Mouse (Mus musculus): ENCODE data around the gene Mknk2. TPM values are rescaled to one million over a fixed set of nuclear protein-coding genes. Genes with fewer than 3 reads are reported as not detected.

Gene Mknk2
- polyA plus RNA-seq, 1 experiment: 59.3 TPM

DNA sequence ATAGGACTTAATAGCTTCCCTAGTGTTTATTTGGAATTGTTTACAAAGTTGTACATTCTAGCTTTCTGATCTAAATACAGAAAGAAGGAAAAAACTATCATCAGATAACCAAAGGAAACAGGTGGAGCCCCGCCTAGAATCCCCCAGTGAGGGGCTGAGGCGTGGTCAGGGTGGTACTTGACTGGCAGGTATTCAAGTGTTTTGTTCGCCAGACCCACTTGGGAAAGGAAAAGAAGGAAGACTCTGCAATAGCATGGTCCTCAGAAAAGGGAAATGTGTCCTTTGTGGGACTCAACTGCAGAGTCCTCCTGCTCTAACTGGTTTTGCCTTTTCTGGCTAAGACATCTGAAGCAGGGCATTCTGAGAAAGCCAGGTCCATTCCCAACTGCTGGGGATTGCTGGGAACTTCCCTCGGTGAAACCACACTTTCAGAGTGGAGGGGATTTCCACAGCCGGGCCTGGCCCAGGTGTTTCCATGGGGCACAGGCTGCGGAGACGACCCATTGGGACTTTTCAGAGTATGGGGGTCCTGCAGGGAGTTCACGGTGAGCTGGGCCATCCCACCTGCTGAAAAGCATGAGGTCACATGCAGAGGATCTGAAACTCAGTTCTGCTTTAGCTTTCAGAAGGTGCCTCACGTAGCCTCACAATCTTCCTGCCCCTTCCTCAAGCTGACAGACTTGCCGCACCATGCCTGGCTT is 18.0 kb upstream of the Mknk2 start:
- TF ChIP-seq POLR2A (IDR thresholded peaks at IDR 0.05; ENCODE audit: borderline replicate concordance, insufficient read depth, low read length): no peak
- TF ChIP-seq CTCF (IDR thresholded peaks at IDR 0.05; ENCODE audit: borderline replicate concordance, insufficient read depth, low read depth, low read length): no peak
- WGBS: 79% methylated on average over 10 of the region's 10 CpGs
- no peak overlapping the region for H3K4me3 ChIP-seq (replicated peaks; ENCODE audit: insufficient read depth, low read depth, low read length)
- no peak overlapping the region for H3K27ac ChIP-seq (ENCODE audit: insufficient read depth, low read length)
- H3K4me1 ChIP-seq (ENCODE audit: control insufficient read depth, insufficient read depth, low read length): peaks cover 11% of the 10 kb centered on the region; the same call in 1 of the 2 replicates
- DNase-seq: no peak
- H3K27me3 ChIP-seq (ENCODE audit: control insufficient read depth, insufficient read depth, low read length): no peaks in the 10 kb centered on the region

DNA sequence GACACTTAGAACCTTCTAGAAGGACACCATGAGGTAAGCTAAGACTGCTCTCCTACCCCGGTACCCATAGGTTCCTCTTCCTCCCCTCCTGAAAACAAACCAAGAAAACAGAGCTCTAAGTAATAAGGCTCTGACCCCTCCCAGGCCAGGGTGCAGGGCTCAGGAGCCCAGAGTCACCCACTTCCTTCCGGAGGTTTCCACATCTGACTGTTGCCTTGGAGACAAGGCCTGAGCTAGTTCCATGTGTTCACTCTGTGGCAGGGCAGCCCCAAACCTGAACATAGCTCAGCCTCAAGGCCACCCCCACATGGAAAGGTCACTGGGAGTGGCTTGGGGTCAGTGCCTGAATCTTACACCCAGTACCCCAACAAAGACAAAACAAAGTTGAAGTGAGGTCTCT is 17.3 kb upstream of the Mknk2 start:
- WGBS: 77% methylated on average over 2 of the region's 2 CpGs
- H3K4me1 ChIP-seq (ENCODE audit: control insufficient read depth, insufficient read depth, low read length): peaks cover 11% of the 10 kb centered on the region; the same call in 1 of the 2 replicates
- H3K27ac ChIP-seq (ENCODE audit: insufficient read depth, low read length): no peak overlapping the region
- H3K4me3 ChIP-seq (replicated peaks; ENCODE audit: insufficient read depth, low read depth, low read length): no peak overlapping the region
- no peaks in the 10 kb centered on the region for H3K27me3 ChIP-seq (ENCODE audit: control insufficient read depth, insufficient read depth, low read length)
- TF ChIP-seq CTCF (IDR thresholded peaks at IDR 0.05; ENCODE audit: borderline replicate concordance, insufficient read depth, low read depth, low read length) (no peak), POLR2A (IDR thresholded peaks at IDR 0.05; ENCODE audit: borderline replicate concordance, insufficient read depth, low read length) (no peak)
- no peak for DNase-seq

DNA sequence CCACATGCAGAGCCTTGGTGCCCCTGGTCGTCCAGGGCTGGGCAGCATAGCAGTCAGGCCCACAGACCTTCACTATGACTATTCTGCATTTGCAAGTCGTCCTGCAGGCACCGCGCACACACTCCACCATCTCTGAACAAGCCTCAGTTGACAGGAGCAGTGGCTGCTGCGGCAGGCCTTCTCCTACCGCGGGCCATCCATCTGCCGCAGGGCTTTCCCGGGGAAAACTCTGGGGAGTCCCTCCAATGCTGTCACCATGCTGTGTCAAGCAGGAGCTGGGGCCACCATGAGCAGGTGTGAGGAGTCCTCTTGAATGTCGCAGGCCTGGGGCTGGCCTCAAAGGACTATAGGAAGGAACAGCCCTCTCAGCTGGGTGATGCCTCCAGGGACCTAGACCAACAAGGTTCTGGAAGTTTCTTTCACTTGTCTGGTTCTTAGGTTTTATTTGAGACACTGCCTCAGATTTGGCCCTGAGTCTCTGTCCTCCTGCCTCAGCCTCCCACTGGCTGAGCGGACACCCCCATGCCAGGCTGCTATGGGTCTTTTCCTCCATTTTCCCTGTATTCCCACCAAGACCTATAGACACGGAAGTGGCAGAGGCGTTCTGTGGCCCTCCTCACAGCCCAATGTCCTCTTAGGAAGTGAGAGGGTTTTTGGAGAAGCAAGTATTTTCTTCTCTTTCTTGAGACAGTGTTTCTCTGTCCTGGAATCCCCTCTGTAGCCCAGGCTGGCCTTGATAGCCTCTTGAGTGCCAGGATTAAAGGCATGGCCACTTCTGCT is 16.4 kb upstream of the Mknk2 start:
- no peak for TF ChIP-seq CTCF (IDR thresholded peaks at IDR 0.05; ENCODE audit: borderline replicate concordance, insufficient read depth, low read depth, low read length)
- no peak for TF ChIP-seq POLR2A (IDR thresholded peaks at IDR 0.05; ENCODE audit: borderline replicate concordance, insufficient read depth, low read length)
- no peak for DNase-seq
- Histone ChIP-seq H3K4me3 (replicated peaks; ENCODE audit: insufficient read depth, low read depth, low read length) (no peak overlapping the region), H3K4me1 (ENCODE audit: control insufficient read depth, insufficient read depth, low read length) (peaks cover 11% of the 10 kb centered on the region; the same call in 1 of the 2 replicates), H3K27ac (ENCODE audit: insufficient read depth, low read length) (no peak overlapping the region), H3K27me3 (ENCODE audit: control insufficient read depth, insufficient read depth, low read length) (no peaks in the 10 kb centered on the region)
- WGBS: 69% methylated on average over 13 of the region's 13 CpGs

GRCm38 (mm10) chr10:80693401-80694045 is 15.6 kb upstream of the Mknk2 start:
- H3K4me1 ChIP-seq (ENCODE audit: control insufficient read depth, insufficient read depth, low read length): peaks cover 11% of the 10 kb centered on the region; the same call in 1 of the 2 replicates
- no peak overlapping the region for H3K4me3 ChIP-seq (replicated peaks; ENCODE audit: insufficient read depth, low read depth, low read length)
- 66% methylated on average over 12 of the region's 12 CpGs for WGBS
- H3K27me3 ChIP-seq (ENCODE audit: control insufficient read depth, insufficient read depth, low read length): no peaks in the 10 kb centered on the region
- TF ChIP-seq POLR2A (IDR thresholded peaks at IDR 0.05; ENCODE audit: borderline replicate concordance, insufficient read depth, low read length) (no peak), CTCF (IDR thresholded peaks at IDR 0.05; ENCODE audit: borderline replicate concordance, insufficient read depth, low read depth, low read length) (no peak)
- H3K27ac ChIP-seq (ENCODE audit: insufficient read depth, low read length): no peak overlapping the region
- no peak for DNase-seq

DNA sequence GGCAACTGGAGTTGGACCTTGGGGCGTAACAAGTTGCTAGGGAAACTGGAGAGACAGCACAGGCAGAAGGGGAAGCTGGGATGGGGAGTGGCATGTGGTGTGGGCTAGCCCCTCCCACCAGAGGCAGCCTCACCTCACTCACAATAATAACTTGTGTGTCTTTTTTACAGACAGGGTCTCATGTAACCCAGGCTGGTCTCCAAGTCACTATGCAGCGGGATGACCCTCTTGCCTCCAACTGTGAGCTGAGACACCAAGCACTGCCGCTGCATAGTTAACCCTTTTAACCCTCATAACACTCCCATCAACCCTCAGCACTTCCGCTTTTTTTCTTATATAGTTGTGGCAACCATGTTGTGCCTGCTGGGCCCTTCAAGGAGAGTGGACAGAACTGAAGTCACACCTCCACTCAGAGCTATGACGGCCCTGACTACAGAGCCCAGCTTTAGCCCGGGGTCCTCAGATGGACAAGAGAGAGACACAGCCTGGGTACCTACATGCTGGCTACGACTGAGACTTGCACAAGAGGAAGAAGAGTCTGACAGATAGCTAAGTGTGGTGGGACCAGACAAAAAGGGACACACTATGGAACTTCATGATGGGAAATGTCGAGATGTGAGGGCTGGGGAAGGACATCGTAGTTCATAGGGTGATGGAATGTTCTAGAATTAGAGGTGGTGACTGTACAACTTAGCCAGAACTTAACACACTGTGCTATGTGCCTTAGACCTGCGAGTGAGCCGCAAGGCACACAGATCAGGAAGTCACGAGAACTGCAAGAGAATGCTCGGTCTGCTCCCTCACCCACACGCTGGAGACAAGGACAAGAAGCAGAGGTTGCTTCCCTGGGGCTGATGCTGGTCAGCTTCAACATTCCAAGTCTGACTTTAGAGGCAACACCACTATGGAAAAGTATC is 14.6 kb upstream of the Mknk2 start:
- Histone ChIP-seq H3K4me1 (ENCODE audit: control insufficient read depth, insufficient read depth, low read length) (peaks cover 5% of the 10 kb centered on the region; the same call in 1 of the 2 replicates), H3K27me3 (ENCODE audit: control insufficient read depth, insufficient read depth, low read length) (no peaks in the 10 kb centered on the region), H3K4me3 (replicated peaks; ENCODE audit: insufficient read depth, low read depth, low read length) (no peak overlapping the region), H3K27ac (ENCODE audit: insufficient read depth, low read length) (no peak overlapping the region)
- 77% methylated on average over 14 of the region's 14 CpGs for WGBS
- no peak for DNase-seq
- TF ChIP-seq CTCF (IDR thresholded peaks at IDR 0.05; ENCODE audit: borderline replicate concordance, insufficient read depth, low read depth, low read length) (no peak), POLR2A (IDR thresholded peaks at IDR 0.05; ENCODE audit: borderline replicate concordance, insufficient read depth, low read length) (no peak)

GRCm38 (mm10) chr10:80687850-80688249 is 9.9 kb upstream of the Mknk2 start:
- Histone ChIP-seq H3K4me1 (ENCODE audit: control insufficient read depth, insufficient read depth, low read length) (peaks cover 5% of the 10 kb centered on the region; the same call in 1 of the 2 replicates), H3K27ac (ENCODE audit: insufficient read depth, low read length) (no peak overlapping the region), H3K27me3 (ENCODE audit: control insufficient read depth, insufficient read depth, low read length) (no peaks in the 10 kb centered on the region), H3K4me3 (replicated peaks; ENCODE audit: insufficient read depth, low read depth, low read length) (no peak overlapping the region)
- TF ChIP-seq POLR2A (IDR thresholded peaks at IDR 0.05; ENCODE audit: borderline replicate concordance, insufficient read depth, low read length) (no peak), CTCF (IDR thresholded peaks at IDR 0.05; ENCODE audit: borderline replicate concordance, insufficient read depth, low read depth, low read length) (peak; percentile 74)
- DNase-seq: peak; percentile 79
- 17% methylated on average over 5 of the region's 5 CpGs for WGBS

DNA sequence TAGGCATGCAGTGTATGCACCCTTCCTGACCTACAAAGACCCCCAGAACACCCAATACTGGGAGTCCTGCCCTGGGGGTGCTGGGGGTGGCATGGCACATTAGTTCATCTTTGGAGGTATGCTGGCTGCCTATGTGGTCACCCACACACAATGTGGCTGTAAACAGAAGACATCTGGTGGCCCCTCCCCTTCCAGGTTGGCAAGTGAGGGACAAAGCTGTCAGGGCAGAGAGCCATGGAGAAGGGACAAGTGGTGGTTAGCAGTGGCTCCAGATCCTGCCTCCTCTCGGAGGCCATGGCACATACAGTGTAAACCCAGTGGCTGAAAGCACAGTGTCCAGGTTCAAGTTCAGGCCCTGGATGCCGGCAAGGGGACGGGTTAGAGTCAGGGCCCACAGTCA is 8.7 kb upstream of the Mknk2 start:
- Histone ChIP-seq H3K4me3 (replicated peaks; ENCODE audit: insufficient read depth, low read depth, low read length) (no peak overlapping the region), H3K4me1 (ENCODE audit: control insufficient read depth, insufficient read depth, low read length) (peaks cover 5% of the 10 kb centered on the region; the same call in 1 of the 2 replicates), H3K27me3 (ENCODE audit: control insufficient read depth, insufficient read depth, low read length) (no peaks in the 10 kb centered on the region), H3K27ac (ENCODE audit: insufficient read depth, low read length) (no peak overlapping the region)
- no peak for DNase-seq
- TF ChIP-seq CTCF (IDR thresholded peaks at IDR 0.05; ENCODE audit: borderline replicate concordance, insufficient read depth, low read depth, low read length) (no peak), POLR2A (IDR thresholded peaks at IDR 0.05; ENCODE audit: borderline replicate concordance, insufficient read depth, low read length) (no peak)
- 62% methylated on average over 3 of the region's 3 CpGs for WGBS

All from cerebellum, adult 2 months (tissue).